Mouse (Mus musculus) left cerebral cortex, adult 8-10 months (tissue): Measurements from ENCODE around the gene Ola1. TPM values are rescaled to one million over a fixed set of nuclear protein-coding genes. Genes with fewer than 3 reads are reported as not detected.

Experiments used
- DNase-seq, 2 experiments: peaks; one replicate each; pipeline ENCODE4 v3.0.0; 2022; ENCODE audit warnings: low spot score in 2 of 2
- total RNA-seq, 4 experiments: library from RNA; stranded (reverse); gene quantifications; 2 replicates each; pipeline ENCODE4 v1.2.4; 2022

Gene Ola1
- total RNA-seq, 4 experiments from 2014 or later: 88.6 to 104 (median 102) TPM

DNA sequence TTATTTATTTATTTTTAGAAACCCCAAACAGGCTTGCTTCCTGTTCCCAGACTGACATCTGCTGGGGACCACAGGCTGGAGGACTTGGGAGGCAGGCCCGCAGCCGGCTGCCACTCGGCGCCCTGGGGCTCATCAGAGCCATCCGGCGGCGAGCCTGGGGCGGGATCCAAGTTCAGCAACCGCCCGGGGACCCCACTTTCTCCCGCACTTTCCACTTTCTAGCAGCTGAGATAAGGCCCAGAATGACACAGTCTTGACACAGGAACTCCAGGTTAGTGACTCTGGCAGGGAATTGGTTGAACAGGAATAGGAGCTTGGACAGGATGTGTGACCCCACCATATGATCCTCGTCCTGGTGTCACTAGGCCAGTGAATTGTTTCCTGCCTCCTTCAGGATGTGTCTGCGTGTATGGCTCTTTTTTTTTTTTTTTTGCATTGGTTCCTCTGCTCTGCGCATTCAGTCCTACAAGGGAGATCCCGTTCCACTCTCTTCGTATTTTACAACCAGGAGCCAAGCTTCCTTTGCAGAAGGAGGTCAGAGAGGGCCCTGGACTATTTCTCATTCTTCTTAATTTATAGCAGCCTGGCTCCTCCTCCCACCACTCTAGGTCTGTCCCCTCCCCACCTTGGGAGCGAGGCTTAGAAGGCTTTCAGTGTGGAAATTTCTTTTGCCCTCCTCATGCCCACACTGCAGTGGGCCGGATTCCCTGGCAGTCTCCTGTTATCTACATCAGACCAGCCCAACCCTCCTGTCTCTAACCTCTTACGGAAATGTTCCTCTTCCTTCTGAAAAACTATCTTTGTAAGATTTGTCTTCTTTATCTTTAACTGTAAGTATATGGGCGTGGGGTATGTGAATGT, 152.2 kb downstream of the Ola1 start:
- DNase-seq: no peak

DNA sequence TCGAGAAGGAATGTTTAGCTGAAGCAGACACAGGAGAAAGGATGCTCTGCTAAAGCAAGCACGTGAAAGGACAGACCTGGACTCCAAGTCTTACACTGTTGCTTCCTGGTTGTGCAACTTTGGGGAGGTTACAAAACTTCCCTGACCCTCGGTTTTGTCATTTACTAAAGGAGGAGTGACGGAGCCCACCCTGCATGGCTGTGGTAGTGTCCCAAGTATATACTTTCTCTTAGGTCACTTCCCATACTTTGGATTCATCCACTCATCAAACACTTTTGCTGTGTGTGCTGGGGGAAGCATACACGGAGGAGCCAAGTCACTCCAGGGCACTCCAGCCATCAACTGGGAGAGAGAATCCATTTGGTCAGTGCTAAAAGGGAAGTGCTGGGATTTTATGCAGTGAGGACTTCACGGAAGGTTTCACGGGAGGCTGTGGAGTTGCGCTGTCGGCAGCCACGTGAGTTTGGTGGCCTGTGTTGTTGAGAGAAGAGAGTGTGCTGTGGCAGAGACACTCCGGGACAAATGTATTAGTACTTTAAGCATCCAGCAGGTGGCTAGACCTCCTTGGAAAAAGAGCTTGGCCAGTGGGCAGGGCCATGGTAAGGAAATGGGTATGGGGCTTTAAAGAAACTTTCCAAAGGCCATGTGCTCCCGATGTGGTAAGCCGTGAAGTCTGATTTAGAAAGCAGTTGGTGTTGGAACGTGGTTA, 154.7 kb downstream of the Ola1 start:
- DNase-seq: no peak

DNA sequence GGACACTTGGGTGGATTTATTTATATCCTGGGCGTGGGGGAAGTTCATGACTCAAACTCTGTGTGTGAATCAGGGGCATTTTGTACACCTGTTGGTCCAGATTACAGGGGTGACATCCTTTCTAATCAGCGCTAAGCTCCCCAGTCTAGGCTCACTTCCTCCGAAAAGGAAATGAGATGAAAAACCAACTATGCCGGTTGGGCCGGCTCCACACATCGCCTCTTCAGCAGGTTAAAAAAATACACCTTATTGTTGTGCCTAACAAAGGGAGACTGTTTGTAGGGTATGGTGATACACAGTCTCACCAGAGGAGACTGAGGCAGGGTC, 158.5 kb downstream of the Ola1 start:
- no peak for DNase-seq

DNA sequence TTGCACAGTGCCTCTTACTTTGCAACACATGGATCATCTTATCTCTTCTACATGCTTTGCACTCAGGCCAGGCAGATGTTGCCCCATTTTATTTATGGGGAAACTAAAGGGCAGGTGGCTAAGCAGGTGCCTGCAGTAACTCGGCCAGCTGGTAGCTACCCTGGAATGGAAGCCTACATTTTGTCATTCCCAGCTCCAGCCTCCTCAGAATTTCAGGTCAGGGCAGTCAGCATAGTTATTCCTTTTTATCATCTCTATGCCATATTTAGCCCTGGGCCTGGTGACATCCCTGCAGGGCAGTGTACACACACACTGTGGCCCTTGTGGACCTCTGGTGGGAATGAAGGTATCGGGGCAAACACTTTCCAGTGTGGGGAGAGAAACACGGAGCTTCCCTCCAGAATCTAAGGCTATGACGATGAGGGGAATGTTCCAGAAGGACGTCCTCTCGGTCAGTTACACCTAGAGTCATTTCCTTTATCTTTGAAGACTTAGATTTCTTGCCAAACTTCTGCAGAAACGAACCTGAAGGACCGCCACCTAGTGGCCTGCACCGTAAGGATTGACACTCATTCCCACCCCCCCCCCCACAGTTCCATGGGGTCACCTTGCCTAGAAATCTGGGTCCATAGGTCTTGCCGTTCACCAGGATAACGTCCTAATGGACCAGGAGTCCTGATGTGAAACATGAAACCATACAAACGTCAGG, 159.0 kb downstream of the Ola1 start:
- no peak for DNase-seq

DNA sequence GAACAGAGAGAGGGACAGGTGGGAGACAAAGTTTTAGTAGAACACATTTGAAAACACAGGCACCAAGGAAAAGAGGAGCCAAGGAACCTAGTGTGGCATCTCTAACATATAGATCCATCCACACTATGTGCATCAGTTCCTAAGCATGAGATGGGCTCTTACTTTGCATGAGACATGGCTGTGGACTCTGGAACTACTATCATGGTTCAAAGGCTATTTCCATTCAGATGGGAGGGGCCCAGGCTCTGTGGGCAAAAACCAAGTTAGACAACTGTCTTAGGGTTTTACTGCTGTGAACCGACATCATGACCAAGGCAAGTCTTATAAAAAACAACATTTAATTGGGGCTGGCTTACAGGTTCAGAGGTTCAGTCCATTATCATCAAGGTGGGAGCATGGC, 160.4 kb downstream of the Ola1 start:
- DNase-seq: no peak

DNA sequence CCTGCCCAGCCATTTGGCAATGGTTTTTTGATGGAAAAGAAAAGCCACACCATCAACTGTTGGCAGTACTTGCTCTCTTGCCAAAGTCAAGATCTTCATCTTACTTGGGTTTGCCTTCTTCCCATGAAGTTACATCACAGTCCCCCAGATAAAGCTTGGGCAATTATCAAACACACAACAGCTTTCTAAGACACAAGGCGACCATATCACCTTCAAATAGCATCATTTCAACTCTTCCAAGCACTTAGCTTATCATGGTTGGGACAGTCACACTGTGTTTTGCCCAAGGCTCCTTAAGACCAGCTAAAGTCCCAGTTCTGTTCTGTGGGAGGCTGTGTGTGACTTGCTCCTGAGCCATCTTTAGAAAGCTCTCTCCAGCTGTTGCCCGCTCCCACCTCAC, 161.1 kb downstream of the Ola1 start:
- no peak for DNase-seq

DNA sequence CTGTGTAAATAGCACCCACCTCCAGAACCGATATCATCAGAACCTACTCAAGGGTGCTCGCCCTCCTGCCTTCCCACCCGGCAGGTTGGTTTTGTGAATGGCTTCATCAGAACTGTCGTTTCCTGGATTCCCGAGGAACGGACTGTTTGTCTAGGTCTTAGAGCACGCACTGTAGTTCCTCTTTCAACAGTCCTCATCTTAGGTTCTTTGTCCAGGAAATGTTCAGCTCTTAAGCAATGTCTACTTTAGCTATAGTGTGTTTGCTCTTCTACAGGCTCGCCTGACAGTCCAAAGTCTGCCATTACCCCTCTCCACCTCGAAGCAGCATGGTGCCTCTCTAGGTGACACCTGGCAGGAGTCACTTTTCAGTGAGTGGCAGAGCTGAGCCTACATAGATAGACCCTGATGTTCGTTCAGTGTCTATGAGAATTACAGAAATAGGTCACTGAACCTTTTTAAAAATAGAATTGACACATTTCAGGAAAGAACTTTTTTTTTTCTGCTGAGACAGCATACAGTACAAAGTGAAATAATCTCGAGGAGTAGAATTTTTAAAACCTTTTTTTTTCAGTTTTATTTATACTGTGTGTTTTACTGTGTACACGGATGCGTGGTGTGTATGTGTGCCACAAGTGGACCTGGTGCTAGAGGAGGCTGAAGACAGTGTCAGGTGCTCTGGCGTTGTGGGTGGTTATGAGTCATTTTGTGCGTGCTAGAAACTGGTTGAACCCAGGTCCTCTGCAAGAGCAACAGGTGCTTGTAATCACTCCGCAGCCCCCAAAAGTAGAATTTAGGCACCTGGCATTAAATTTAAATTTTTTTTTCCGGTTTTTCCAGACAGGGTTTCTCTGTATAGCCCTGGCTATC, 162.4 kb downstream of the Ola1 start:
- DNase-seq: no peak

DNA sequence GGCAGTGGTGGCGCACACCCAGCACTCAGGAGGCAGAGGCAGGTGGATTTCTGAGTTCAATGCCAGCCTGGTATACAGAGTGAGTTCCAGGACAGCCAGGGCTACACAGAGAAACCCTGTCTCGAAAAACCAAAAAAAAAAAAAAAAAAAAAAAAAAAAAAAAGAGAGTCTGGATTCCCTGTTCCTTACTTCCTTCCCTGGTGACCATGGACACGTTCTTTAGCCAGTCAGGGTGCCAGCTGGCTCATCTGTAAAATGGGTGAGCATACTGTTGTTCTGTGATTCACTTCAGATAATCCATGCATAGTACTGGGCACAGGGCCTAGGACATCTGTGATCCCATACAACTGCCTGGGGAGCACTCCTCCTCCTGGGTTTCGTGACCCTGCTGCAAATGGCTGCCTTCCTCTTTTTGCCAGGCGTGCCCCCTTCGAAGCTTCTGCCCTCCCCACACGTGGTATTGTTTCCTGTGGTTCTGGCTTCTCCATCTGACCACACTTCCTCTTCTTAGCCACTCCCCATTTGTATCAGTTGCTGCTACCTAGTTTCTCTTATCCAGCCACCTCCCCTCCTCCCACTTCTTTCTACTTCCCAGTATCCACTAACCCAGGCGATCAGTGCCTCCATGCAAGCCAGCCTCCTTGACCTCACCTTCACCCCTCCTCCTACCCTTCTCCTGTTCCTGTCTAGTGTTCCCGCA, 164.8 kb downstream of the Ola1 start:
- no peak for DNase-seq

DNA sequence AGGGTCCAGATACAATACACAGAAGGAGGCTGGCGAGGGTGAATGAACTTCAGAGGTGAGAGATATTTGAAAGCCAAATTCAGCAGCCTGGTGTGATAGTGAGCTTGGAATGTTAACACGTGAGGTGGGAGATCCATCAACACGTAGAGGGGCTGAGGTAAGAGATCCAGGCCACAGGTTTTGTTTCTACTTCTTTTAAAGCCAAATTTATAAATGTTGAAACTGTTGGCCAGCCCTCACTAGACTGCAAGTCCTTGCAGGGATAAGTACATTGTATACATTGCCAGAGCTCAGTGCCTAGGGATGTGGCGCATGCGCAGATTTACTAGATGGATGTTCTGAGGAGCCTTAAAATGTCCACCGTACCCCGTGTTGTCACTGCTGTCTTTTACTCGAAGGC, 168.3 kb downstream of the Ola1 start:
- DNase-seq: no peak

DNA sequence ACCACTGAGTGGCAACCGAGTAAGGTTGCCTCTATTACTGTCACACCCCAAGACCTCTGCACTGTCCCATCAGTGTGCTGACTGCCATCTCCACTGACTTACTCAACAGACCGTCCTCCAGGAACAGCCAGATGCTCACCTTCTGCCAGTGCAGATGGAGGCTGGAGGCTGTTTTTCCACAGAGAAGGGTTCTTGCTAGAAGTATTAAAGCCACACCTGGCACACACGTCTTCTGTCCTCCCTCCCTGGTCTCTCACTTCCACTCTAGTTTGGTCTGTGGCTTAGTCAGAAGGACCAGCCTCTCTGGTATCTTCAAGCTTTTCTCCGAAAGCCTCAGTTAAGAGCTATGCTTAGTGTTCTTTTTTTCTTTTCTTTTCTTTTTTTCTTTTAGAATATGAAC, 168.7 kb downstream of the Ola1 start:
- no peak for DNase-seq

DNA sequence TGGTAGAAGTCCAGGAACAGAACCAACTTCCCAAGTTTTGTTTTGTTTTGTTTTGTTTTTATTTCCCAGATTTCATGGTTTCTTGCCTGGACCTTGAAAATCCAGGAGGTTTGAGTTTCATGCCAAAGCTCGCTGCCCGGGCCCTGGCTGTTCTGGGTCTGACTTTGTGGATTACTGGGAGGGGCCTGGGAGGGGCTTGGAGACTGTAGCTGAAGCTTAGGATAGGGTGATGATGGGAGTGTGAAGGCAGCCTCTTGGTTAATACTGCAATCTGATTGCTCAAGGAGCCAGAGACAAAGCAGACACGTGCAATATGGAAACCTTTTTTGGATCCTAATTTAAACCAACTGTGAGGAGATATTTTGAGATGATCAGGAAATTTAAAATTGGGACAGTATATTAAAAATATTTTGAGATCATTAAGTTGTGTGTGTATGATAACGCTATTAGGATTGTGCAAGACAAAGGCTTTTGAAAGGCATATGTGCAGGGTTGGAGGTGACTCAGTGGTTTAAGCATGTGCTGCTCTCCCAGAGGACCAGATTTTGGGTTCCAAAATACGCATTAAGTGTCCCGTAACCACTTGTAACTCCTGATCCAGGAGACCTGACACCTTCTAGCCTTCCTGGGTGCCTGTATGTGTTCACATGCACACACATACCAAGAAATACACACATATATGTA, 169.6 kb downstream of the Ola1 start:
- no peak for DNase-seq

DNA sequence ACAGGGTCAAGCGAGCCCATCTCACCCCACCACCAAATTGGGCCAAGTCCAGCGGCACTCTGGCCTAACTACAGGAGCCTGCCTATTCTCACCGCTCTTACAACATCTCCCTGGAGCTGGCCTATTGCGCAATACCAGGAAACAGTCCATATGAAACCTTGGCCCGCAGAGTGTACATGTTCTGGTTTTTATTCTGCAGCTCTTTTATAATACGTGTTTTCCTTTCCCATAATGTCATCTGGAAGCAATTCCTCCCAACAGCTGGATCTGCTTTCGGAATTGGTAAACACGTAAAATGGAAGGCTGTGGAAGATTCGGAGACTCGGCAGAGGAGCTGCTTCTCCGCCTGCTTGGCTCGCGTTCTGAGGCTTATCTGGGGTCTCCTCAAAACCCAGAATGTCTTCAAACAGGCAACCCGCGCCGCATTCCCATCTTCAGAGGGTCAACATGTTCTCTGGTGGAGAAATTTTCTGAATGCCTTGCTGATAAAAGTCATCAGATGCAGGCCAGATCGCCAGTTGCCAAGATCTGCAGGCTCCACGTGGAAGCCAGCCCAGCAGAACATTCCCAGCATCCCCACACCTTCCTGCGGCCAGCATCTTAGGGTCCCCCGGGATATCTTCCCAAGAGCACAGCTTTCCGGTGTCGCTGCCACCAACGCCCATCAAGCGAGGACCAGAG, 171.5 kb downstream of the Ola1 start:
- DNase-seq: no peak

DNA sequence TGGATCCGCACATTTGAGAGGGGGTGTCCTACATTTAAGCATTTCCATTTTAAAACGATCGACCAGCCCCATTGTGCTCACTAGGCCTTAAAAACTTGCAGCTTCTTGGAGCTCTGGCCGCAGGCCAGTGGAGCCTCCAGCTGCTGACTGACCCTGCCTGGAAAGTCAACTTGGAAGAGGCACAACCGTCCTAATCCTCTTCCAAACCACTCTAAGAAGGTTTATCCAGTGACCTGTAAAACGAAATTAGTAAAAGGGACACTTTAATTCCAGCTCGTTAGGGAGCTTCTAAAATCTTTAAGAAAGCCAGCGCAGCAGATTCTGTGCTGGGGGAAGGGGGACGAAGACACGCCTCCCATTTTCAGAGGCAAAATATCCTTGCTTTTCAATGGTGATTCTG, 172.1 kb downstream of the Ola1 start:
- no peak for DNase-seq

DNA sequence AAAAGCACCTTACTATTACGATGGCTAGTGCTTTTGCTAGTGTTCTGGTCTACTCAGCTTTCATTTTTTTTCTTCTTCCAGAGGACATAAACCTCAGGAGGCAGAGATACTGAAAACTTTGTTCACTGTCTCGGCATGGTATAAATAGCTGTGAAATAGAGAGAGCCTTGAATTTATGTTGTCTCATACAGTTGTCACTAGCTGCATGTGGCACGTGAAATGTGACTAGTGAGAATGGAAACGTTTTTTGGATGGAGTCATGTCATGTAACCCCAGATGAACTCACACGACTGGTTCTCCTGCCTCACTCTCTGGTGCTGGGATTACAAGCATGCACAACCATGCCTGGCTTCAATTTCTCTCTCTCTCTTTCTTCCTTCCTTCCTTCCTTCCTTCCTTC, 173.2 kb downstream of the Ola1 start:
- DNase-seq: no peak

Other genes with a start within 250 kb of the Ola1 start
- gene Sp3, start 238.5 kb downstream of the Ola1 start, total RNA-seq: 10 to 100 TPM; 58.1 to 71.3 (median 65.5) TPM
- not detected for gene Gm11084, start 232.2 kb downstream of the Ola1 start, total RNA-seq
- 1 to 10 TPM; 4.9 to 5.9 (median 5.3) TPM for gene Sp9, start 53.0 kb upstream of the Ola1 start, total RNA-seq
- 10 to 100 TPM; 21.0 to 29.3 (median 24.2) TPM for gene Scrn3, start 93.7 kb upstream of the Ola1 start, total RNA-seq
- 10 to 100 TPM; 25.9 to 28.4 (median 28.0) TPM for gene Cir1, start 93.8 kb upstream of the Ola1 start, total RNA-seq
- 10 to 100 TPM; 43.1 to 50.3 (median 45.5) TPM for gene Gpr155, start 167.6 kb upstream of the Ola1 start, total RNA-seq